Mouse (Mus musculus) liver, adult 2 months (tissue): ENCODE results near the gene Ppp1r1c.

Source experiments
- CTCF ChIP-seq: fragments of 200-500 bp; IDR thresholded peaks from 2 replicates; pipeline ENCODE4 v1.5.1; 2011; ENCODE audit warnings: low read depth, low read length, control low read depth
- POLR2A ChIP-seq: fragments of 200-500 bp; IDR thresholded peaks from 2 replicates; pipeline ENCODE4 v1.6.1; 2011; ENCODE audit warnings: low read length, control low read depth; ENCODE audit not compliant: insufficient read depth; ENCODE audit errors: extremely low read depth

DNA sequence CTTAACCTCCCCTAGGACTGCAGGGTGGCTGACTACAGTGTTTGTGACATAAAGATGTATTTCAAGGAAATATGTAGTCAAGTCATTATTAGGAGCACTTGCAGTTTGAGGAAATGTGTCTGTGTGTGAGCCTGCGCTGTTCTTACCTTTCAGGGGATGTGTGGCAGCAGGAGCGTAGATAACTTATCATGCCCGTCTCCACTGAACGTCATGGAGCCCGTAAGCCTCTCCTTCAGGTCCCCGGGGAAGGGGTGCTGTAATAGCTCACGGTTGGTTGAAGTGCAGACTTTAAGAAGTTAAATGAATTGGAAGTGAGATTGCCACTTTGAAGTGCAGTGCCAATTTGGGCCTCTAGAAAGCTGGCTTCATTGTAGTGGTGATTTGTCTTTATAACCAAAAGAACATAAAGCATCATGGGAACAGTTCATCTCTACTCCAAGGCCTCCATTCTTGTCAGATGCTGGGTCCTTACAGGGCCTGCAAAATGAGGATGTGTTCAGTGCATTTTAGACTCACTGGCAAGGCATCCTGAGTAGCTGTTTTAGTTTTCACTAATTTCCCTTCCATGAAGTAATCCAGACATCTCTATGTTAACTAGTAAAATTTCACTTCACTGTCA is 46.0 kb upstream of the Ppp1r1c start:
- TF ChIP-seq CTCF: no peak
- TF ChIP-seq POLR2A: no peak
